Mouse (Mus musculus): ENCODE results near the gene Limk1. TPM values are rescaled to one million over a fixed set of nuclear protein-coding genes. Genes with fewer than 3 reads are reported as not detected.

Limk1 gene
- polyA plus RNA-seq, 1 experiment, result 8.6 TPM

GRCm38 (mm10) chr5:134687187-134687586, 1.2 kb downstream of the Limk1 start:
- H3K4me1 ChIP-seq (ENCODE audit: control insufficient read depth, insufficient read depth, low read length), result no peaks in the 10 kb centered on the region; the same call in 1 of the 2 replicates
- WGBS, result 88% methylated on average over 1 of the region's 1 CpGs
- no peak for TF ChIP-seq CTCF (IDR thresholded peaks at IDR 0.05; ENCODE audit: control insufficient read depth, insufficient read depth, low read length)
- no peak for TF ChIP-seq POLR2A (IDR thresholded peaks at IDR 0.05; ENCODE audit: borderline replicate concordance, control insufficient read depth, low read depth, low read length)
- no peak overlapping the region for H3K4me3 ChIP-seq (replicated peaks; ENCODE audit: control insufficient read depth, low read depth, low read length)
- no peak overlapping the region for H3K27ac ChIP-seq (ENCODE audit: control insufficient read depth, insufficient read depth, low read depth, low read length, poor library complexity)

- WGBS, result 87% methylated on average over 6 of the region's 6 CpGs
These were observed 1.9 kb downstream of the Limk1 start for GRCm38 (mm10) chr5:134686541-134686940.

DNA sequence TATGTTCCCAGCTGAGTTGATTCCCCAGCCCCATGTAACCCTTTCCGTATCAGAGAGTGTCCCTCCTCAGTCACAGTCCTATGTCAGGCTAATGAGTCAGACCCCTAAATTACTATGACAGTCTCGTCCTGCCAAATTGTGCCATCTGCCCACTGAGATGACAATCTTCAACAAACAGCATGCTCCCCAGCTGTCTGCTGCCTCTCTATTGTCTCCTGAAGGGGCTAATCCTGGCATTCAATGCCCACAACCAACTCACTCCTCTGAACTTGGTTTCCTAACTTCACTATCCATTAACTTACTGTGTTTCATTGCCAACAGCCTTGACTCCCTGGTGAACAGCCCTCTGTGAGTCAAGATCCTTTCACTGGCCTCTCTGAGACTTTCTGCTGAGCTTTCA, 4.0 kb downstream of the Limk1 start:
- Histone ChIP-seq H3K27ac (ENCODE audit: control insufficient read depth, insufficient read depth, low read depth, low read length, poor library complexity) (no peak overlapping the region), H3K4me3 (replicated peaks; ENCODE audit: control insufficient read depth, low read depth, low read length) (no peak overlapping the region), H3K4me1 (ENCODE audit: control insufficient read depth, insufficient read depth, low read length) (no peaks in the 10 kb centered on the region; the same call in 1 of the 2 replicates)
- WGBS, result 73% methylated on average over 2 of the region's 2 CpGs
- TF ChIP-seq POLR2A (IDR thresholded peaks at IDR 0.05; ENCODE audit: borderline replicate concordance, control insufficient read depth, low read depth, low read length), result no peak
- TF ChIP-seq CTCF (IDR thresholded peaks at IDR 0.05; ENCODE audit: control insufficient read depth, insufficient read depth, low read length), result no peak

More at GRCm38 (mm10) chr5:134686541-134686940, 1.9 kb downstream of the Limk1 start:
- Histone ChIP-seq H3K4me1 (ENCODE audit: control insufficient read depth, insufficient read depth, low read length) (no peaks in the 10 kb centered on the region; the same call in 1 of the 2 replicates), H3K4me3 (replicated peaks; ENCODE audit: control insufficient read depth, low read depth, low read length) (no peak overlapping the region), H3K27ac (ENCODE audit: control insufficient read depth, insufficient read depth, low read depth, low read length, poor library complexity) (no peak overlapping the region)
- TF ChIP-seq CTCF (IDR thresholded peaks at IDR 0.05; ENCODE audit: control insufficient read depth, insufficient read depth, low read length) (no peak), POLR2A (IDR thresholded peaks at IDR 0.05; ENCODE audit: borderline replicate concordance, control insufficient read depth, low read depth, low read length) (no peak)

- Histone ChIP-seq H3K4me1 (ENCODE audit: control insufficient read depth, insufficient read depth, low read length) (no peaks in the 10 kb centered on the region; the same call in 1 of the 2 replicates), H3K4me3 (replicated peaks; ENCODE audit: control insufficient read depth, low read depth, low read length) (no peak overlapping the region), H3K27ac (ENCODE audit: control insufficient read depth, insufficient read depth, low read depth, low read length, poor library complexity) (no peak overlapping the region)
- WGBS, result 44% methylated on average over 2 of the region's 2 CpGs
- TF ChIP-seq CTCF (IDR thresholded peaks at IDR 0.05; ENCODE audit: control insufficient read depth, insufficient read depth, low read length) (no peak), POLR2A (IDR thresholded peaks at IDR 0.05; ENCODE audit: borderline replicate concordance, control insufficient read depth, low read depth, low read length) (no peak)
These were observed 4.6 kb downstream of the Limk1 start for GRCm38 (mm10) chr5:134683813-134684212.

- Histone ChIP-seq H3K27ac (ENCODE audit: control insufficient read depth, insufficient read depth, low read depth, low read length, poor library complexity) (no peak overlapping the region), H3K4me3 (replicated peaks; ENCODE audit: control insufficient read depth, low read depth, low read length) (no peak overlapping the region), H3K4me1 (ENCODE audit: control insufficient read depth, insufficient read depth, low read length) (peaks cover 5% of the 10 kb centered on the region)
- TF ChIP-seq POLR2A (IDR thresholded peaks at IDR 0.05; ENCODE audit: borderline replicate concordance, control insufficient read depth, low read depth, low read length), result no peak
- TF ChIP-seq CTCF (IDR thresholded peaks at IDR 0.05; ENCODE audit: control insufficient read depth, insufficient read depth, low read length), result no peak
- WGBS, result 85% methylated on average over 12 of the region's 12 CpGs
These were observed 8.2 kb downstream of the Limk1 start for GRCm38 (mm10) chr5:134680238-134680637.

GRCm38 (mm10) chr5:134678827-134679546, 9.4 kb downstream of the Limk1 start:
- TF ChIP-seq POLR2A (IDR thresholded peaks at IDR 0.05; ENCODE audit: borderline replicate concordance, control insufficient read depth, low read depth, low read length) (no peak), CTCF (IDR thresholded peaks at IDR 0.05; ENCODE audit: control insufficient read depth, insufficient read depth, low read length) (no peak)
- WGBS, result 69% methylated on average over 8 of the region's 8 CpGs
- Histone ChIP-seq H3K4me1 (ENCODE audit: control insufficient read depth, insufficient read depth, low read length) (peaks cover 5% of the 10 kb centered on the region), H3K27ac (ENCODE audit: control insufficient read depth, insufficient read depth, low read depth, low read length, poor library complexity) (no peak overlapping the region), H3K4me3 (replicated peaks; ENCODE audit: control insufficient read depth, low read depth, low read length) (no peak overlapping the region)

DNA sequence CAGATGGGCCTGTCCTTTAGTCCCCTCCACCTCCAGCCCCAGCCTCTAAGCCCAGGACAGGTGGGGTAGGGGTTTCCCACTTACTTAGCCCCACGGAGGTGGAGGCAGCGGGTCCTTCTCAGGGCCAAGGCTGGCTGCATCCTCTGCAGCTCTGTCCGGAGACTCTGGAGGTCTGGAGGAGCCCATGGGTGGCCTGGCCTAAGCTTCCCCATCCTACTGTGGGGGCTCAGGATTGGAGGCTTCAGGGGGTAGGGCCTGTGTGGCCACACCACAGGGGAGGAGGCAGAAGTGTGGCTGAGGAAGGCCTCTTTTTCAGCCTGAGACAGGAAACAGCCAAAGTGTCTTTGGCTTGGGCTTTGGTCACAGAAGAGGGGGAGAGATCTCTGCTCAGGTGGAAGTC, 10.4 kb downstream of the Limk1 start:
- Histone ChIP-seq H3K27ac (ENCODE audit: control insufficient read depth, insufficient read depth, low read depth, low read length, poor library complexity) (peak overlapping the region; percentile 31; the same call in 1 of the 2 replicates), H3K4me1 (ENCODE audit: control insufficient read depth, insufficient read depth, low read length) (peaks cover 5% of the 10 kb centered on the region), H3K4me3 (replicated peaks; ENCODE audit: control insufficient read depth, low read depth, low read length) (peak overlapping the region; percentile 46)
- 22% methylated on average over 3 of the region's 3 CpGs for WGBS
- TF ChIP-seq POLR2A (IDR thresholded peaks at IDR 0.05; ENCODE audit: borderline replicate concordance, control insufficient read depth, low read depth, low read length), result peak; percentile 38; the same call in 1 of the 2 replicates
- no peak for TF ChIP-seq CTCF (IDR thresholded peaks at IDR 0.05; ENCODE audit: control insufficient read depth, insufficient read depth, low read length)

- Histone ChIP-seq H3K27ac (ENCODE audit: control insufficient read depth, insufficient read depth, low read depth, low read length, poor library complexity) (no peak overlapping the region), H3K4me1 (ENCODE audit: control insufficient read depth, insufficient read depth, low read length) (peaks cover 5% of the 10 kb centered on the region), H3K4me3 (replicated peaks; ENCODE audit: control insufficient read depth, low read depth, low read length) (peak overlapping the region; percentile 46)
- TF ChIP-seq POLR2A (IDR thresholded peaks at IDR 0.05; ENCODE audit: borderline replicate concordance, control insufficient read depth, low read depth, low read length) (no peak), CTCF (IDR thresholded peaks at IDR 0.05; ENCODE audit: control insufficient read depth, insufficient read depth, low read length) (no peak)
- WGBS, result 49% methylated on average over 5 of the region's 5 CpGs
These were observed 10.9 kb downstream of the Limk1 start for GRCm38 (mm10) chr5:134677491-134677890.

All from bone marrow, adult 2 months (tissue).